9 mouse cellular contexts compared by ENCODE assay signal in genomic region chr13:73772655-73773054, GRCm38 (mm10). TPM values are rescaled to one million over a fixed set of nuclear protein-coding genes. Genes with fewer than 3 reads are reported as not detected.
DNase-seq lines count a peak whose midpoint lies in the region; ATAC-seq lines count a peak whose summit lies in the region.
"Had no signal": no experiment of that assay in that cellular context is flagged by ENCODE, and none has a peak within 500 bp of the region (broad histone marks: within the 10 kb centered on the region; RNA-seq: fewer than 3 reads in every experiment).

No protein-coding gene starts in this region.

- no peak overlapping the region for H3K4me3 ChIP-seq in heart, embryonic 15.5 days

- peak overlapping the region; percentile 73 for H3K27ac ChIP-seq in heart, embryonic 15.5 days

- ATAC-seq in heart, embryonic 15.5 days (replicated peaks; ENCODE audit: insufficient number of reproducible peaks, insufficient read depth, low FRiP score, low read depth): no peak
- peak; percentile 86 for ATAC-seq in inflammation-experienced regulatory T-cells, adult 6 months
- no peak for ATAC-seq in erythroblast, adult 5-6 weeks (replicated peaks; ENCODE audit: low FRiP score, poor library complexity, severe bottlenecking)

- intact Hi-C loops in heart, postnatal 36 days (cut with DNase I): loop anchor here (2.0 kb wide), 1 partner anchor 50 kb away; no protein-coding TSS in a partner anchor

- no peak overlapping the region for H3K4me2 ChIP-seq in heart, embryonic 15.5 days
- H3K4me2 ChIP-seq: midbrain, embryonic 11.5 days had no signal

- H3K4me1 ChIP-seq in heart, embryonic 15.5 days (replicated peaks): peaks cover 77% of the 10 kb centered on the region

- no peaks in the 10 kb centered on the region for H3K36me3 ChIP-seq in heart, embryonic 15.5 days

- H3K27me3 ChIP-seq in heart, embryonic 15.5 days: no peaks in the 10 kb centered on the region

- DNase-seq in heart, postnatal 36 days: no peak
- DNase-seq in CD4-positive helper T cell, adult 2 months (ENCODE audit: low read depth, low spot score): peak; percentile 75
- peak; percentile 44 to 65 for DNase-seq in lung, postnatal 4 days
- no peak for DNase-seq in adrenal gland, postnatal 36 days
- DNase-seq in layer of hippocampus, adult 9-11 months: no peak

- H3K9ac ChIP-seq in heart, embryonic 15.5 days: 0 out of 2 replicates have a peak overlapping the region, but pooled peaks have one; percentile 26

- WGBS in heart, embryonic 15.5 days: 37% methylated on average over 2 of the region's 2 CpGs

- no peaks in the 10 kb centered on the region for H3K9me3 ChIP-seq in heart, embryonic 15.5 days (replicated peaks)

RNA-seq across cellular contexts. Expression of gene Slc12a7, which starts 39.8 kb away (rescaled TPM):
- polyA plus RNA-seq in heart, embryonic 15.5 days (2015; fragmentation: Nextera tagmentation; extraction: Ambion mirVana): 37.1 and 37.7 TPM in 2 replicates
- 100 to 1,000 TPM; 163 to 167 TPM for total RNA-seq in heart, postnatal 36 days (2021)
- polyA plus RNA-seq in inflammation-experienced regulatory T-cells, adult 6 months (2017; shearing (Covaris generic)): 10 to 100 TPM; 17.3 to 41.0 (median 40.8) TPM
- 10 to 100 TPM; 35.8 to 36.6 TPM for total RNA-seq in adrenal gland, postnatal 36 days (2021)
- 0.58 and 8.4 TPM in 2 replicates for total RNA-seq in erythroblast, adult 5-6 weeks (2015; ENCODE audit: low replicate concordance)
- 0.43 and 0.56 TPM in 2 replicates for total RNA-seq in erythroblast, adult 5-6 weeks (2017; ENCODE audit: low replicate concordance)

Comparison
In these comparisons a context has a peak if more than half of its experiments do, and no peak if none do; other contexts are left out.
1. DNase-seq: peak in CD4-positive helper T cell, adult 2 months (single experiment) and lung, postnatal 4 days (2 of 2); none in heart, postnatal 36 days (0 of 2), adrenal gland, postnatal 36 days (0 of 2) and layer of hippocampus, adult 9-11 months (single experiment).